Mouse (Mus musculus): ENCODE measurements around the gene Slc5a3. TPM values are rescaled to one million over a fixed set of nuclear protein-coding genes. Genes with fewer than 3 reads are reported as not detected.
"Not testable (repeated sequence)": the region's sequence is repeated elsewhere in the genome, so short reads cannot be mapped to it uniquely, and the experiment has no call there.

Slc5a3 gene
- polyA plus RNA-seq, 1 experiment from 2014 or later: 6.3 TPM

DNA sequence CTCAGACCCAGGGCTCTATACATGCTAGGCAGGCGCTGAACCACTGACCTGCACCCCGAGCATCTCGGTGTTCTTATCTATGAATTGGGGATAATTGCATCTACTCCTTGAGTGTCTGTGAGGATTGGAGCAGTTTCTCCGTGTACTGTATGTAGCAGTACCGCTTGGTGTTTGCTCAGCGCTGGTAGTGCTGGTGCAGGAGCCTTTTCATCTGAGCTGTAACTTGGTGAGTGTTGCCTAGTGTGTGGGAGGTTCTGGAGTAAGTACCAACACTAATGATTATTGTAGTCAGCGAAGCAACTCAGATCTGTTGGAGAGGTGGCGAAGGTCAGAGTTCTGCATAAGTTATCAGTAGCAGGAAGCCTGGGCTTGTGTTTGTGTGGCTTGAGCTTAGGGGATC lies 12.2 kb downstream of the Slc5a3 start:
- WGBS: 93% methylated on average over 8 of the region's 8 CpGs
- H3K36me3 ChIP-seq: peaks cover 23% of the 10 kb centered on the region; the same call in 1 of the 2 replicates
- no peak for ATAC-seq (ENCODE audit: insufficient number of reproducible peaks, low FRiP score, low TSS enrichment, low read depth)

DNA sequence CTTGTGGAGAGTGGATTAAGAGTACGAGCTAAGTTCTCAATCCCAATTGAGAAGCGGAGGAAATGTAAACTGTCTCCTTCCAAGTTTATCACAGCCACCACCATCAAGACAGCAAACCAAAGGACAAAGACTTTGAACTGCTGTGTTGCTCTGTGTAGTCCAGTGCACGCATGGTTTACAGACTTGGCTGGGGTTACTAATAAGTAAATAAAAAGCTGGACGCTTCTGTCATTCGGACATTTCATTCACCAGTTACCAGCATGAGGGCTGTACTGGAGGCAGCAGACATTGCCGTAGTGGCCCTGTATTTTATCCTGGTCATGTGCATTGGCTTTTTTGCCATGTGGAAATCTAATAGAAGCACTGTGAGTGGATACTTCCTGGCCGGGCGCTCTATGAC lies 18.7 kb downstream of the Slc5a3 start:
- Histone ChIP-seq H3K9ac (no peak overlapping the region), H3K4me1 (no peaks in the 10 kb centered on the region), H3K27ac (replicated peaks) (no peak overlapping the region), H3K4me2 (replicated peaks) (no peak overlapping the region), H3K4me3 (replicated peaks) (no peak overlapping the region), H3K27me3 (no peaks in the 10 kb centered on the region), H3K36me3 (peaks cover 30% of the 10 kb centered on the region), H3K9me3 (replicated peaks) (no peaks in the 10 kb centered on the region)
- 96% methylated on average over 8 of the region's 8 CpGs for WGBS
- no peak for ATAC-seq (ENCODE audit: insufficient number of reproducible peaks, low FRiP score, low TSS enrichment, low read depth)

More for the DNA sequence above, 12.2 kb downstream of the Slc5a3 start:
- no peaks in the 10 kb centered on the region for H3K27me3 ChIP-seq
- H3K4me1 ChIP-seq: no peaks in the 10 kb centered on the region
- no peak overlapping the region for H3K4me2 ChIP-seq (replicated peaks)
- no peak overlapping the region for H3K4me3 ChIP-seq (replicated peaks)
- H3K9ac ChIP-seq: no peak overlapping the region
- H3K27ac ChIP-seq (replicated peaks): no peak overlapping the region
- no peaks in the 10 kb centered on the region for H3K9me3 ChIP-seq (replicated peaks)

DNA sequence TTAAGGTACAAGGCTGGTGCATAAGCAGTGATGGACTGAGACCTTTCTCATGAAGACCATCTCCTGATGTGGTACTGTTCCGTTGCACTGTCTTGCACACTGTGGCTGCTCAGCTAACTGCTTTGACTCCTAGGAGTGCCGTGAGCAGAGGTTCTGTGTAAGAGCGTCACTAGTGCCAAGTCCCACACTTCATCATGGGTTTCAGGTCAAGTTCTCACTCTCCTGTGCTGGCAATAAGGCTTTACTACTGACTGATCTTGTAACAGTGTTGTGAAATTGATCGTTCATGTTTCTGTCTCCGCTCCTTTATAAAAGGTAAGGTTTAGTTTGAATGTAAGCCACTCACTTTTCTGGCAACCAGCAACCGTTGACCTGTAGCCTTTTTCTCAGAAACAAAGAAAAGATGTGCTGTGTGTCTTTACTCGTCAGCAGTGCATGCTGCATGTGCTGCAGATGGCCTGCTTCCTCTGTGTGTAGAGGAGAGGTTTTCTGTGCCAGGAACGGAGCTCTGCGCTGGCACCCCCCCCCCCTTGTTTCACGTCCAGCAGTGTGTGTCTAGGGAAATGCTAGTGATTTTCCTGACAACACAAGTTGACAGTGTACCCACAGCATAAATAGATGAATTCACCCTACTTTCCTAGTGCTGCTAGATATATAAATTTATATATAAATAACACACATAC lies 25.8 kb downstream of the Slc5a3 start:
- WGBS: 76% methylated on average over 10 of the region's 10 CpGs
- Histone ChIP-seq H3K9me3 (replicated peaks) (no peaks in the 10 kb centered on the region), H3K27ac (replicated peaks) (no peak overlapping the region), H3K36me3 (0 out of 2 replicates have a peak, but pooled peaks cover under 1% of the 10 kb centered on the region), H3K4me3 (replicated peaks) (no peak overlapping the region), H3K27me3 (no peaks in the 10 kb centered on the region), H3K4me1 (no peaks in the 10 kb centered on the region), H3K9ac (no peak overlapping the region), H3K4me2 (replicated peaks) (no peak overlapping the region)
- ATAC-seq (ENCODE audit: insufficient number of reproducible peaks, low FRiP score, low TSS enrichment, low read depth): no peak

- no peak overlapping the region for H3K4me2 ChIP-seq (replicated peaks)
- WGBS: 61% methylated on average over 3 of the region's 3 CpGs
- no peak overlapping the region for H3K27ac ChIP-seq (replicated peaks)
- H3K27me3 ChIP-seq: no peaks in the 10 kb centered on the region
- no peak overlapping the region for H3K4me3 ChIP-seq (replicated peaks)
- no peaks in the 10 kb centered on the region for H3K9me3 ChIP-seq (replicated peaks)
- no peak for ATAC-seq (ENCODE audit: insufficient number of reproducible peaks, low FRiP score, low TSS enrichment, low read depth)
- no peaks in the 10 kb centered on the region for H3K4me1 ChIP-seq
- no peaks in the 10 kb centered on the region for H3K36me3 ChIP-seq
- no peak overlapping the region for H3K9ac ChIP-seq
Measured at GRCm38 (mm10) chr16:92089225-92089624, 31.1 kb downstream of the Slc5a3 start.

GRCm38 (mm10) chr16:92091876-92092275 lies 33.8 kb downstream of the Slc5a3 start:
- Histone ChIP-seq H3K4me2 (replicated peaks) (no peak overlapping the region), H3K36me3 (no peaks in the 10 kb centered on the region), H3K4me1 (no peaks in the 10 kb centered on the region), H3K9me3 (replicated peaks) (no peaks in the 10 kb centered on the region), H3K9ac (no peak overlapping the region), H3K27me3 (no peaks in the 10 kb centered on the region), H3K4me3 (replicated peaks) (no peak overlapping the region), H3K27ac (replicated peaks) (no peak overlapping the region)
- ATAC-seq (ENCODE audit: insufficient number of reproducible peaks, low FRiP score, low TSS enrichment, low read depth): no peak
- 79% methylated on average over 5 of the region's 5 CpGs for WGBS

DNA sequence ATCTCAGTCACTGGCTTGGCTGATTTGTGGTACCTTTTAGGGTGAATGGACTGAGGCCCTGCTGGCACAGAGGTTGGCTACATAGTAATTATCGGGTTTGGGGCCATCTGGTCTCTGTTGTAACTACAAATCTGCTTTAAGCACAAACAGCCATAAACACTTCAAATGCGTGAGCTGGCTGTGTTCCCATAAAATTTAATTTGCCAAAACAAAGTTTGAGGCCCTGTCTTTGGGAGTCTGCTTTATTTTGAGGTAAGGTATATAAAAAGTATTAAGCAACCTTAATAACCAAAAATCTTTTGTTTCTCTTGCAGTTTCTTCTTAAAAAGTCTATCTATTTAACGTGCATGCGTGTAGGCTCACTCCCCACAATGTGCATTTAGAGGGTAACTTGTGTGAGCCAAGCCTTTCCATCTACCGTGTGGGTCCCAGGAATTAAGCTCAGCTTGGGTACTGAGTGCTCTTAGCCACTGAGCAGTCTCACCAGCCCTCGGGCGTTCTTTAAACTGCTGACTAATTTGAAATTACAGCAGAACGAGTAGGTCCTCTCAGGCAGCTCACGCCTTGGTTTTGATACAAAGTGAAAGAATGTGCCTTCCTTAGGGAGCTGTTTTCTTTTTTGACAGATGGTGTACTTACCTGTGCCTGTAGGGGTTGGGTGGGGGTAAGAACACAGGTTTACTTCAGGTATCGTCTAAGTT lies 40.4 kb downstream of the Slc5a3 start:
- Histone ChIP-seq H3K4me2 (replicated peaks) (no peak overlapping the region), H3K27me3 (no peaks in the 10 kb centered on the region), H3K4me3 (replicated peaks) (no peak overlapping the region), H3K4me1 (peaks cover 22% of the 10 kb centered on the region), H3K36me3 (0 out of 2 replicates have a peak, but pooled peaks cover 15% of the 10 kb centered on the region), H3K27ac (replicated peaks) (peak overlapping the region; percentile 12; the same call in 1 of the 2 replicates), H3K9me3 (replicated peaks) (no peaks in the 10 kb centered on the region), H3K9ac (no peak overlapping the region)
- ATAC-seq (ENCODE audit: insufficient number of reproducible peaks, low FRiP score, low TSS enrichment, low read depth): no peak
- WGBS: 37% methylated on average over 10 of the region's 10 CpGs

- ATAC-seq (ENCODE audit: insufficient number of reproducible peaks, low FRiP score, low TSS enrichment, low read depth): no peak
- no peak overlapping the region for H3K9ac ChIP-seq
- H3K36me3 ChIP-seq: 0 out of 2 replicates have a peak, but pooled peaks cover 15% of the 10 kb centered on the region
- no peak overlapping the region for H3K27ac ChIP-seq (replicated peaks)
- H3K4me2 ChIP-seq (replicated peaks): no peak overlapping the region
- H3K9me3 ChIP-seq (replicated peaks): no peaks in the 10 kb centered on the region
- peaks cover 27% of the 10 kb centered on the region for H3K4me1 ChIP-seq
- WGBS: 77% methylated on average over 16 of the region's 16 CpGs
- H3K27me3 ChIP-seq: no peaks in the 10 kb centered on the region
- no peak overlapping the region for H3K4me3 ChIP-seq (replicated peaks)
Measured at GRCm38 (mm10) chr16:92099598-92099997, 41.5 kb downstream of the Slc5a3 start.

GRCm38 (mm10) chr16:92100111-92100510 lies 42.0 kb downstream of the Slc5a3 start:
- Histone ChIP-seq H3K27me3 (no peaks in the 10 kb centered on the region), H3K9me3 (replicated peaks) (no peaks in the 10 kb centered on the region), H3K4me1 (peaks cover 27% of the 10 kb centered on the region), H3K27ac (replicated peaks) (no peak overlapping the region), H3K4me2 (replicated peaks) (no peak overlapping the region), H3K4me3 (replicated peaks) (no peak overlapping the region), H3K9ac (no peak overlapping the region), H3K36me3 (0 out of 2 replicates have a peak, but pooled peaks cover 15% of the 10 kb centered on the region)
- WGBS: 56% methylated on average over 4 of the region's 4 CpGs
- no peak for ATAC-seq (ENCODE audit: insufficient number of reproducible peaks, low FRiP score, low TSS enrichment, low read depth)

DNA sequence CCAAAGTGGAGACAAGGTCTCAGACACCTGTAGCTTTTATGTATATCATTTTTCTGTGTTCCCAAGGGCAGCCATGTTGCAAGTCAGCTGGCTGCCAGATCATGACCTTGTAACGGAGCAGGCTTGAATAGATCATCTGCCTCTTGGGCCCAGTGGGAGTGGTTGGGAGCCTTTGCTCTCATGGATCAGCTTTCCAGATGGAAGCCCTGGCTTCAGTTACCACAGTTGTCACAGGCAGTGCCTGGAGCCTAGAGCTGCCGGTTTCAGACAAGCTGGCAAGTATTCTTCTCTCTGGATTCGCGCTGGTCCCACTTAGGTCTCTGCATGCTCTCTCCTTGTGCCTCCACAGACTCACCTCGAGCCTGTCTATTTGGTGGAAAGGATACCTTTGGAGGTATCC lies 44.0 kb downstream of the Slc5a3 start:
- 62% methylated on average over 5 of the region's 5 CpGs for WGBS
- ATAC-seq (ENCODE audit: insufficient number of reproducible peaks, low FRiP score, low TSS enrichment, low read depth): no peak

DNA sequence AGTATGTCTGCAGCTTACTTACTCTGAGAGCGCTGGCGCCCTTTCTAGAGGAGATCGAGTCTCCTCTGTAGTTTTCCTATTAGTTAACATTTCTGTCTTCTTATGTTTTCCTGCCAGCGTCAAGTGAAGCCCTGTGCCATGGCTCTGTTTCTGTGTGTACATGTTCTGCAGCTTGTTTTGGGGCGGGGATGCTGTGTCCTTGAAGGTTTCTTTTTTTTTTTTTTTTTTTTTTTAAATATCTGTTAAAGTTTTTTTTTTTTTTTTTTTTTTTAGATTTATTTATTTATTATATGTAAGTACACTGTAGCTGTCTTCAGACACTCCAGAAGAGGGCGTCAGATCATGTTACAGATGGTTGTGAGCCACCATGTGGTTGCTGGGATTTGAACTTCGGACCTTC lies 44.8 kb downstream of the Slc5a3 start:
- not testable (repeated sequence) for H3K27ac ChIP-seq (replicated peaks); H3K4me2 ChIP-seq (replicated peaks); H3K4me3 ChIP-seq (replicated peaks); H3K9ac ChIP-seq; H3K27me3 ChIP-seq; H3K9me3 ChIP-seq (replicated peaks); ATAC-seq (ENCODE audit: insufficient number of reproducible peaks, low FRiP score, low TSS enrichment, low read depth)
- H3K36me3 ChIP-seq: 0 out of 2 replicates have a peak, but pooled peaks cover 15% of the 10 kb centered on the region
- WGBS: 92% methylated on average over 6 of the region's 7 CpGs
- peaks cover 26% of the 10 kb centered on the region for H3K4me1 ChIP-seq

More for the DNA sequence above, 44.0 kb downstream of the Slc5a3 start:
- Histone ChIP-seq H3K36me3 (0 out of 2 replicates have a peak, but pooled peaks cover 15% of the 10 kb centered on the region), H3K4me1 (peaks cover 27% of the 10 kb centered on the region), H3K9me3 (replicated peaks) (no peaks in the 10 kb centered on the region), H3K4me2 (replicated peaks) (no peak overlapping the region), H3K9ac (no peak overlapping the region), H3K4me3 (replicated peaks) (no peak overlapping the region), H3K27ac (replicated peaks) (no peak overlapping the region), H3K27me3 (no peaks in the 10 kb centered on the region)

GRCm38 (mm10) chr16:92103572-92104331 lies 45.6 kb downstream of the Slc5a3 start:
- Histone ChIP-seq H3K9ac (no peak overlapping the region), H3K4me3 (replicated peaks) (no peak overlapping the region), H3K4me2 (replicated peaks) (no peak overlapping the region), H3K27ac (replicated peaks) (no peak overlapping the region), H3K27me3 (no peaks in the 10 kb centered on the region), H3K9me3 (replicated peaks) (no peaks in the 10 kb centered on the region), H3K4me1 (peaks cover 18% of the 10 kb centered on the region; the same call in 1 of the 2 replicates), H3K36me3 (0 out of 2 replicates have a peak, but pooled peaks cover 15% of the 10 kb centered on the region)
- 58% methylated on average over 9 of the region's 9 CpGs for WGBS
- no peak for ATAC-seq (ENCODE audit: insufficient number of reproducible peaks, low FRiP score, low TSS enrichment, low read depth)

Data from embryonic facial prominence, embryonic 15.5 days (tissue).